Mouse (Mus musculus): ENCODE measurements at regions not wholly inside any gene's neighbourhood (a gene's known extent, or its start where the extent isn't known, plus 50 kb on each side); places are given as distances from the start of the nearest gene placed in this dataset.

GRCm38 (mm10) chr13:91410116-91410515 is 50.0 kb upstream of the Ssbp2 start:
- H3K27ac ChIP-seq (replicated peaks; ENCODE audit: low read depth, low read length): no peak overlapping the region
- no peak for DNase-seq (ENCODE audit: low spot score)
- H3K9me3 ChIP-seq (ENCODE audit: control insufficient read depth, low read length): no peaks in the 10 kb centered on the region
- no peak for ATAC-seq (ENCODE audit: insufficient number of reproducible peaks, low FRiP score, low TSS enrichment, low read depth)
- H3K4me3 ChIP-seq (ENCODE audit: low read depth, low read length): no peak overlapping the region
- H3K4me1 ChIP-seq (ENCODE audit: control insufficient read depth, insufficient read depth, low read length): no peaks in the 10 kb centered on the region
- H3K9ac ChIP-seq (ENCODE audit: low read length): no peak overlapping the region
- H3K27me3 ChIP-seq (ENCODE audit: control insufficient read depth, insufficient read depth, low read length): no peaks in the 10 kb centered on the region
- H3K4me2 ChIP-seq (ENCODE audit: low read depth, severe bottlenecking): no peak overlapping the region
- H3K36me3 ChIP-seq (ENCODE audit: control insufficient read depth, insufficient read depth, low read length): no peaks in the 10 kb centered on the region
